Mouse (Mus musculus) kidney, adult 11 months (tissue): ENCODE data around the gene Depdc7.
A peak's percentile ranks its signal among the peaks of the same experiment; 100 is the strongest.

ENCODE experiments used
- DNase-seq: peaks from one replicate; pipeline ENCODE4 v3.0.0; 2022

Gene Depdc7

DNA sequence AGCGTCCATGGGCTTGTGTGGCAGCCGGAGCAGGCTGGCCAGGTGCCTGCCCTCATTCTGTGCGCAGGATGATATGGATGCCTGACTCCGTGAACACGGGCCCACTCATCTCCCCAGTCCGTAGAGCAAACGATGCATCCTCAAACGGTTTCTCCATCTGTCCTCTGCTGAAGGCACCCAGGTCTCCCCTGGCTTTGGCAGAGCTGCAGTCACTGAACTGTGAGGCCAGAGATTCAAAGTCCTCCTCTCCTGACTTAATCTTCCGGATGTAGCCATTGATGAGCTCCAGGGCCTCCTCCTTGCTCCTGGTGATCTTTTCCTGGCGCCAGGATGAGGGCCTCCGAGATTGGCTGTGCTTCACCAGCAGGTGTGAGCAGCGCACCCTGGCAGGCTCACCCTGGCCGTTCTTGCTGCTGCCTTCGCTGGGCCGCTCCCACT, 28.4 kb downstream of the Depdc7 start:
- peak; percentile 60 for DNase-seq

DNA sequence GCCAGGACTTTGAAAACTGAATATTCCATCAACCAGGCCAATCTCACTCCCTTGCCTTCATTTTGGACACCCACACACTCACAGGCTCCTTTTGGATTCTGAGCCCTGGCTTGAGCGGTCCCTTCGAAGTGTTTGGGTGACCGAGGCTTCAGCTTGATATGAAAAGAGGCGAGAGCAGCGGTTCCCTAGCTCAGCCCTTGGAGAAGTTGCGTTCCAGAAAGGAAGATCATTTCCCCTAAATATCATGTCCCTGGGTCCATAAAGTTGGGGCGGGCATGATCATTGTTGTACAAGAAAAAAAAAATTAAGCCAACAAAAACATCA, 30.2 kb downstream of the Depdc7 start:
- no peak for DNase-seq

- DNase-seq = peak; percentile 59
Observed at GRCm38 (mm10) chr2:104711585-104712485, 30.8 kb downstream of the Depdc7 start, which contains the start of gene Tcp11l1. Gene Tcp11l1, minus strand, starts transcription at chr2:104712169.

- no peak for DNase-seq
Observed at GRCm38 (mm10) chr2:104710670-104711370, 31.9 kb downstream of the Depdc7 start.

- no peak for DNase-seq
Observed at GRCm38 (mm10) chr2:104709786-104710337, 32.8 kb downstream of the Depdc7 start.

DNA sequence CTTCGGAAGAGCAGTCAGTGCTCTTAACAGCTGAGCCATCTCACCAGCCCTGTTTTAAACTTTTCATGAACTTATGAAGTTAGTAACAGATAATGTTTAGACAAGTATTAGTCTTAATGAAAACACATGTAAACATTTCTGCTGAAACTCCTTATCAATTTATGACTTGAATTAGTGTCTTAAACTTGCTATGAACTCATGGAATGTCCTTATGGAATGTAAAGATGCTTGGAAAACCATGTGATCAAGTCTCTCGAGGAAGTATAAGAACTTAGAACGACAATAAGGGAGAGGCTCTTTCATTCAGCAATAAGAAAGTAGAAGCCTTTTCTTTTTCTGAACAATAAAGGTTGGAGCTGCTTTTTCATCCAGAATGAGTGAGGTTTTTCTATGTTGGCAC, 38.3 kb downstream of the Depdc7 start:
- DNase-seq = no peak

DNA sequence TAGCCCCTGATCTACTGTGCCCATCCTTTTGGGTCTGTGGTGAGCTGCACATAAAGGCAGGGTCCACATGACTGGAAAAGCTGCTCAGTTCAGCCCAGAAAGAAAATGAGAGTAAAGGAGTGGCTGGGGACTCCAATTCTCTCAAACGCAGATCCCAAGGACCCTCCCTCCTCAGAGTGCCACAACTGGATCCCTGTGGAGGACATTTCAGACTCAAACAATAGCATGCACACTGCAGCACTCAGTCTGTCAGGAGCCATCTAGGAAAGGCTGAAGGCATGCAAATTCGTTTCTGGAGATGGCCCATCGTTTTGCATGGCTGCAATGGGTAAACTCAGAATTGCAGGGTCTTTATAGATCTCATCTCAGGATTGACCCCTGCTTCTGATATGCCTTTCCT, 39.5 kb downstream of the Depdc7 start:
- no peak for DNase-seq

- DNase-seq = no peak
Observed at GRCm38 (mm10) chr2:104699659-104700058, 43.0 kb downstream of the Depdc7 start.

DNA sequence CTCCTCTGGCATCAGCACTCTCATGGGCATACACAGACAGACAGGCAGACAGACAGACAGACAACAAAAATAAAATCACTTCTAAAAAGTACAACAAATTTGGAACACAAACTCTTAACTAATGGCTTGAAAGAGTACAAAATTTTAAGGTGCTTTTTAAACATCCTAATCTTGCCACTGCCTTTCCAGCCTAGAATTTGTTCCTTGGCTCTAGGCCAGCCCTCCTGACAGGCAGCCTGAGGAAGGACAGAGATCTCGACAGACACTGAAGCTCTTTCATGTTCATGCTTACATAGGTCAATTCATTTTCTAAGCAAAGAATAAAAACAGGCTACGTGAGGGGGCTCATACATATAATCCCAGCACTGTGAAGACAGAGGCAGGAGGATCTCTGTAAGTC, 50.1 kb downstream of the Depdc7 start:
- no peak for DNase-seq

GRCm38 (mm10) chr2:104690720-104691119, 52.0 kb downstream of the Depdc7 start:
- no peak for DNase-seq

- DNase-seq = no peak
Observed at GRCm38 (mm10) chr2:104688724-104689123, 54.0 kb downstream of the Depdc7 start.

DNA sequence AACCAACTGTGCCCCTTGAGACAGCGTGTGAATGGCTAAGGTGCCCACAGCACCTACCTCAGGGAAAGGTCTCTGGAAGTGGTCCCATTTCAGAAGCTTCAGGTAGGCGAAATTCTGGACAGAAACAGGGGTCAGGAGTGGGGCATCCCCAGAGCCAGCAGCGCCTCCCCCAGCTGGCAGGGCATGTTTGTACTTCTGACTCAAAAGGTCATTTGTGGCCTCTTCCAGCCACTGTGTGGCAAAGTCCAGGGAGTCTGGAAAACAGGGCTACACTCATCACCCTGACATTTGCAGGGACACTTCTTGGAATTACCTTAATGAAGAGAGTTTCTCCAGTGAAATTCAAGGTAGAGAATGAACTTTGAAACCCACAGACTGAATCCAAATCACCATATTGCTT, 54.4 kb downstream of the Depdc7 start:
- DNase-seq = peak; percentile 39

- no peak for DNase-seq
Observed at GRCm38 (mm10) chr2:104687261-104687660, 55.4 kb downstream of the Depdc7 start.

DNA sequence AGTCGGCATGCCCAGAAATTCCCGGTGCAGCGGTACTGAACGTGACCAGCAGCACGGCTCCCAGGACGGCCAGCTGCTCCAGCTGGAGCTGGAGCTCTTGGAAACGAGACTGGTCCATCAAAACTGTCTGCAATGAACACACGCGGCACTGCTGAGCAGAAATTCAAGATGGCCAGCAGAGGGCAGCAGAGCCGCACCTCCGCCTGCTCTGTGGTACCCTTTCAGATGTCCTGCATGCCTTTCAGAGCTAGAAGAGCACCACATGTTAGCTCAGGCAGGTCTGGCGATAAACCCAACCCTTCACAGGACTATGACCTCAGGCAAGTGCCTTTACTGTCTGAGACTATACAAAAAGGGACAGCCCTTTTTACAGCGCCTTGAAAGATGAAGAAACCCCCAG, 57.3 kb downstream of the Depdc7 start:
- DNase-seq = peak; percentile 69

GRCm38 (mm10) chr2:104684771-104685170, 57.9 kb downstream of the Depdc7 start:
- peak; percentile 53 for DNase-seq

DNA sequence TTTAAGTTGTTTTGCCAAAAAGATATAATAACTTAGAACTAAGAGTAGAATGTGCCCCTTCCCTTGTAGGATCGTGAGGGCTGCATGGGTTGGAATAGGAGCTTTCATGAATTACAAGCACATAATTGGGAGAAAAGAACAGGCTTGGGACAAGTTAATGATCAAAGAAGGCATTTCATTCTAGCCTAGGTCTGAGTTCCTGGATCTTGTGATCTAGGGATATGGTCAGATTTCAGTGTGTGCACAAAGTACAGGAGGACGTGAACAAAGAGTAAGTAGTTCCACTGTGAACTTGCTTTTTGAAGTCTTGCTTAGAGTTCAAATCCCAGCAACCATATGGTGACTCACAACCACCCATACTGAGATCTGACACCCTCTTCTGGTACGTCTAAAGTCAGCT, 65.4 kb downstream of the Depdc7 start:
- DNase-seq = no peak
